Mouse (Mus musculus) adrenal gland, postnatal 4 days (tissue): ENCODE data around the gene Gm10053. TPM values are rescaled to one million over a fixed set of nuclear protein-coding genes. Genes with fewer than 3 reads are reported as not detected.
"Not testable (repeated sequence)": the region's sequence is repeated elsewhere in the genome, so short reads cannot be mapped to it uniquely, and the experiment has no call there.

Source experiments
- DNase-seq, 2 experiments: peaks; one replicate each; pipeline ENCODE4 v3.0.0; 2021 to 2022; ENCODE audit warnings: low spot score in 2 of 2, mixed read lengths in 2 of 2
- long read RNA-seq, 2 experiments: library from polyadenylated mRNA; stranded (forward); transcript quantifications; one replicate each; pipeline ENCODE4 v2.0.0; 2021
- total RNA-seq, 2 experiments: library from RNA; stranded (reverse); gene quantifications; 2 replicates each; pipeline ENCODE4 v1.2.3; 2021

Gm10053 gene
- 100 to 1,000 TPM; 185 to 212 TPM for total RNA-seq
- long read RNA-seq, experiment 1, partial matches to known transcripts = 0 of 4 reads
- long read RNA-seq, experiment 1, other reads (novel, unspliced or antisense) = 0 of 4 reads
- long read RNA-seq, experiment 2, partial matches to known transcripts = 0 of 1 reads
- long read RNA-seq, experiment 2, other reads (novel, unspliced or antisense) = 0 of 1 reads

DNA sequence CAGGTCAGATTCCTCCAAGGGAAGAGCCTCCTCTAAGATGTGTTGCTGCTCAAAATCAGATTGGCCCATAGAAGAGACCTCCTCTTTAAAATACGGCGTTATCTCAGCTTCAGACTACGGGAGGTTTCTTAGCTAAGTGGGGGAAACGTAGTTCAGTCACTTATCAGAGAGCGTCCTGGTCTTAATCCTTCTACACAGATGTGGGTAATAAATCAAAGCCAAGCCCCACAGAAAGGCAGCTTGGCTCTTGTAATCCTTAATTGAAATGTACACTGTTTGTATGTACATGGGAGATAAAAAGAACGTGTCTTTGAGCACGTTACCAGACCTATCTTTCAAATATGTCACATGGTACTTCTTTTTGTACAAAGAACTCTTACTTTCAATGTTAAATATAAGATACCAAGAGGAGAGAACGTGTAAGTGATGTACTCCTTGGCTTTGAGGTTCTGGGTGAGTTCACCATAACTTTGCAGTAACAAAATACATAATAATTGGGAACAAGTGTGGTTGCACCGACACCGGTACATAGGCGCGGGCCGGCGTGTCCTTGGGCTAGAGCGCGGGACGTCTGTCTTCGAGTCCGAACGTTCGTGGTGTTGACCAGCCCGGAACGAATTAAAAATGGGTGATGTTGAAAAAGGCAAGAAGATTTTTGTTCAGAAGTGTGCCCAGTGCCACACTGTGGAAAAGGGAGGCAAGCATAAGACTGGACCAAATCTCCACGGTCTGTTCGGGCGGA, at the start of gene Gm10053:
Gm10053 (plus strand) TSS at position 558 of the 742 bp plus-strand sequence.
- not testable (repeated sequence) for DNase-seq

DNA sequence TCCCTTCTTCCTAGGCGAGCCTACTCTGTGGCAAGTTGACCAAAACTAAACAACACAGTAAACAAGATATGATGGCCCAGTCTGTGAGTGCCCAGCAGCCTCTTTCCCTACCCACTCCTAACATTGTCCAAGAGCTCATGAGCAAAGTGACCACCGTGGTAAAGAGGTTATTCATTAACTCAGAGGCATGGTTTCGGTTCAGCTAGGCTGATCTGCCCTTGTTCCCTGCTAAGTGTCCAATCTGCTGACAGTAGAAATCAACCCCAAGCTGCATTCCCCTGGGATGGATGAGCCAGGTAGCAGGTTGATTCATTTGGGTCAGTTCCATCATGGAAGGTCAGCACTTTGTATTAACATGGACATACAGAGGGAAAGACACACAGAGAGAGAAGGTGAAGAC, 33.4 kb upstream of the Gm10053 start:
- no peak for DNase-seq

DNA sequence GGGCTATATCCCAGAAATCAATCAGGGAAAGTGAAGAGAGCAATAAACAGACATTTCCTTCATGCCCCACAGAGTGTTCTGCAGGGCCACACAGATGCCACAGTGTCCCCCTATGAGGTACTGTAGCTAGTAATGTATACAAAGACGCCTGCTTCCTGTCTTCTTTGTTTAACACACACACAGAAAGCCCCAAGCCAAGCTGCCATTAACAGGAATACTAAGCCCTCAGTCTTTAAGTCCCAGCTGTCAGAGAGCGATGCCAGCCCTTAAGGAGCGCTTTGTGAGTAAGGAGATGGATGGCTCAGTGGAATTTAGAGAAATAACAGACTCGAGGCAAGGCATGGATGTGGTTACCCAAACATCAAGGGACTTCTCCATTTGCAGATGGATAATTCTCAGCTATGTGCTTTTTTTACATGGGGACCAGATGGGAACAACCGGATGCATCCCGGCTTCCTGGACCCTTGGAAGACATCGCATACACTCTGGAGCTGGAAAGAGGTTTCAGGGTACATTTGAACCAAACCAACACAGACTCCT, 30.4 kb upstream of the Gm10053 start:
- DNase-seq = no peak

DNA sequence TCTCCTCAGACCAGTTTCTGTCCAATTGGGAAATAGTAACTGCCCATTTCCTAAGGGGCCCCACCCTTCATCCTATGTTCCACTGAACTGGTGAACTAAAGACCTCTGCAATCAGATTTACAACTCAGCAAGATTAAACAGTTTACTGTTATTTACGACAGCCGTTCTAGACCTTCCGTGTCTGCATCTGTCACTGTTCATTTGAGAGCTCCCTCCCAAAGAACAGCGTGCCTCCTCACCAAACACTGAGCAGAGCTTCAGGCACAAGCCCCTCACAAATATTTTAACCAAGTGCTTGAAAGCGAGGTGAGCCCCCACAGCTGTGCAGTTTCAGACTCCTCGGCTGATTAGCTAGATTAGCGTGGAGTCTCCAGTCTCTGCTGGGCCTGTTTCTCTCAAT, 27.1 kb upstream of the Gm10053 start:
- DNase-seq = no peak

DNA sequence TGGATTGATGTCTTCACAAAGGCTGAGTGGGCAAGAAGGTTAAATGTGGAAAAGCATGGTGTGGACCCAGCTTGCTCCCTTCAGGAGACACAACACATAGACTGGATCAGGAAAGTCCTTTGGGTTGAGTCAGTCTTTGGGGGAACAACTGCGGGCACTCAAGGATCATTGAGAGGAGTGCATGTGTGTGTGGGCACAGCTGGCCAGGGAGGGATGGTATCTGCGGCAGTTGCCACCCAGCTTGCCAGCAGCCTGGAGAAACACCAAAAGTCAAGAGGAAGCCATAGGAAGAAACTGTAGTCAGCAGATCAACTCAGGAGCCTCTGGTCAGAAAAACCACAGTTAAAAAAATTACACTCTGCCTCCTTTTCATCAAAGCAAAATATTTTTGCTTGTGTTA, 26.6 kb upstream of the Gm10053 start:
- no peak for DNase-seq

DNA sequence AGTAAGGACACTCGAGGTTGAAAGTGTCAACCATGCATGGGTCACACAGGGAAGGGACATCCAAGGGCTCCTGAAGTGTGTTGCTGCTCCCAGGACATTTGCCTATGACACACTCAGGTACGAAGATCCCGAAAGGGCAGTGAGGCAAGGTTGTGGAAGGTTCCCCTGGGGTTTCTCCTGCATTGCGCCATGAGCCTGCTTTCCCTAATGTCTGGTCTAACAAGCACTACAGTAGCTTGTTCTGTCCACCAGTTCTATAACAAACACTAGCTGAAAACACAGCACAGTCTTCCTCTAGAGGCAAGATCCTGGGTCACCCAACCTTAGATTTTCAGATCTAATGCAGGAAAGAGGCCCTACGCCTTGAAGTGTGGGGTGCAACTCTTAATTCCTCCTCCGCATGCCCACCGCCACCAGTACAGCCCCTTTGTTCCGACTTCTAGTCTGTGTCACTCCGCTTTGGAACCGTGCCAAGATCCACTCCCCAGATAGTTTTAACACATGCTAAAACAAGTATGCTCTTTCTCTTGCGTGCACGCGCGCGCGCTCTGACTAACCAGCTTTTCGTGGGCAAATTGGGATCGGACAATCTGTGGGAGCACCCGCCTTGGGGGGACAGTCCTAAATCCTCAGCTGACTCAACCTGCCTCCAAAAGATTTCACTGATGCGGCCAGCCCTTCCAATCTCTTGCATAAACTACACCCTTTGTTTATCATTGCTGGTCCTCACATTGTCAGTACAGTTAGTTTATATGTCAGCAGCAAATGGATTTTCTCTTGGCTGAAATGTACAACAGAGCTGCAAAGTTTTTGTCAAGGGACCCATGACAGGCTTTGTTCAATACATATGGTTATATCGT, 23.8 kb upstream of the Gm10053 start:
- no peak for DNase-seq

DNA sequence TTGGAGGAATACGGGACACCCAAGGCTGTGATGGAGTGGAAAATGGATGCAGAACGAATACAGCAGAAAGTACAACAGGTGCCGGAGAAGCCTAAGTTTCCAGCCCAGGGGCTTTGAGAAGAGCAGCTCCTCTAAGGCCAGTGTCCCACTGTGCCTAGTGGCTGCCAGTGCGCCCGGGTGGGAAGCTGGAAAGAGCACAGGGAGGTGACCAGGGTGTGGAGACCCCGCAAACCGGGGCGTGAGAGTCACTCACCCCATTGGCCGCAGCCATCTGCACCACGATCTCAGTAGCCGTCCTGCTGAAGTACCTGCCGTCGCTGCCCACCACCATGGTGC, 14.2 kb upstream of the Gm10053 start:
- peak in 1 of 2 experiments; percentile 7 for DNase-seq

DNA sequence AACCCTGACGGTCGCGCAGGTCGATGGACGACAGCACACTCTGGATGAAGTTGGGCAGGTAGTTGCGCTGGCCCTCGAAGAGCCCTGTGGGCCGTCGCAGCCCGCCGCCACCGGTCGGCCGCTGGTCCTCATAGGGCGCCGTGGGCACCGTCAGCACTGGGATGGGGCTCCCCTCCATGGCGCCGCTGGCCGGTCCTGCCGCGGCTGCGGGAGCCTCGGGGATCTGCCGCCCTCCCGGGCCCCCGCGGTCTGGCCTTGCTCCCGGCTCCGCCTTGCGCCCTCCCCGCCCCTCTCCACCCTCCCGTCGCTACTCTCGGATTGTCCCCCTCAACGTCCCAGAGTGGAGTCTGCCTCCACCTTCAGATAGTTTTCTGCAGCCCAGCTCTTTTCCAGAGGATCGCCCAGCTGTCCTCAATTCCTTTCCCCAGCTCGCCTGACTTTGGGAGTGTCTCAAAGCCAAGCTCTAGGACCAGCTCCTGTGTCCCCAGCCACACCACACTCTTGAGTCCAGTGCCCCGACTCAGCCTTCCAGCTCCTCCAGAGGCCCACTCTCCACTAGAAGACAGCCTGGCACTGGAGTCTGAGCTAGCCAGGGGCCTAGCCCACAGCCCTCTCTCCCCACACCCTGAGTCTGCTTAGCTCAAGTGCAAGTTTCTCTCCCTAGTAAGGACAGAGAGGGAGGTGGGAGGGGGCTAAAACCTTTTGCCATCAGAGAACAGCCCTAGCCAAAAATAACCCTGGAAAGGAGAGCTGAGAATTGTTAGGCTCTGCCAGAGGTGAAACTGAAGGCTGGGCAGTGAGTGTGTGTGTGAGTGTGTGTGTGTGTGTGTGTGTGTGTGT, 13.7 kb upstream of the Gm10053 start, which contains the start of gene Pgm5:
Pgm5 (minus strand) TSS at position 244 of the 840 bp plus-strand sequence.
- peak; percentile 33 to 35 for DNase-seq

DNA sequence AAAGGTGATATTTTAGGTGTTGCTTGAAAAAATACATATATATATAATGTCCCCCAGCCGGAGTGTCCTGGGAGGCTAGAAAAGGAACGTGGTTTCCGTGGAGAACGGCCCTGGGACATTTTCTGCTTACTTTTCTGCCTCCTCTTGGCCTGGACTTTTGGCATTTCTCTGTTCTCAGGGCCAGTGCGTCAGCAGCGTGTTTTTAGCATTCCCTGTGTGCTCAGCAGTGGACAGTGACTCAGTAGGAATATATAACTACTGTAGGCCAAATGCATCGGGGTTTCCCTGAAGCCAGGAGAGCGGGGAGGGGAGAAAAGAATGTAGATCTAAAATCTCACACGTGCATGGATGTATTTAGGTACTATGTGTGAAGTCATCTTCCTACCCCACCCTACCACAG, 10.1 kb upstream of the Gm10053 start:
- no peak for DNase-seq

DNA sequence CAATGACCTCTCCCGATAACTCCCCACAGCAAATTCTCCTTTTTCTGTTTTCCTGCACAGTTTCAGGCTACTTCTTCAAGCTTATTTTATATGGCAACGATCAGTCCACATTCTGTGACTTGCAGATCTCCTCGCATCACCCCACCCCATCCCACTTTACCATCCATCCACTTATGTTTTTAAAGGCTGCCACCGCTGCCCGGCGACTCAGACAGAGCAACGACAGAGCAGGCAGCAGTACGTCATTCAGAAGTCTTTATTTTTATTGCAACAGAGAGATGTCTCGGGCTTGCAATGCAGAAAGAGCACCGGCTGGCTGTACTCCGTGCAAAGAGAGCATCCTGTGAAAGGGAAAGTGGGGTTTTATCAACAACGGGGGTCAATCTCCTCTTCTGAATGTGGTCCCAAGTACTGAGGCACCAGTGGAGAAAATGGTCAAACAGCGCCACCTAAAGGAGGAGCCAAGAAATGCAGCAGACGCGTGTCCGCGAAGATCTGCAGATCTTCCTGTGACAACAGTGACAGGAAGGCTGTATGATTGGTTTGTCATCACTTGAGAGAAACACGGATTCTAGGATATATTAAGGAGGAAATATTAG, 4.3 kb upstream of the Gm10053 start:
- DNase-seq = peak; percentile 27 to 35

DNA sequence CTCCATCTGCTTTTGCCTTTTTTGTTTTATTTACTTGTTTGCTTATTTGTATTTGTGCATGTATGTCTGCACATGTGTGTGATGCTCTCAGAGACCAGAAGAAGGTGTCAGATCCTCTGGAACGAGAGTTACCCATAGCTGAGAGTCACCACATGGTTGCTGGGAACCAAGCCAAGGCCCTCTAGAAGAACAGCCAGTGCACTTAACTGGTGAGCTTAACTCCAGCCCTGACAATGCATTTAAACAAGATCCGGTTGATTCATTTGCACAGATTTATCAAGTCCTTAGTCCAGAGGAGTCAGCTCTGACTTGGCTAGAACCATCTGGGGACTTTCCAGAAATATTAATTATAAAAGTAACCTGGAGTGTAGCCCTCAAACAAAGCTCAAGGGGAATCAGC, 1.6 kb upstream of the Gm10053 start:
- DNase-seq = no peak

DNA sequence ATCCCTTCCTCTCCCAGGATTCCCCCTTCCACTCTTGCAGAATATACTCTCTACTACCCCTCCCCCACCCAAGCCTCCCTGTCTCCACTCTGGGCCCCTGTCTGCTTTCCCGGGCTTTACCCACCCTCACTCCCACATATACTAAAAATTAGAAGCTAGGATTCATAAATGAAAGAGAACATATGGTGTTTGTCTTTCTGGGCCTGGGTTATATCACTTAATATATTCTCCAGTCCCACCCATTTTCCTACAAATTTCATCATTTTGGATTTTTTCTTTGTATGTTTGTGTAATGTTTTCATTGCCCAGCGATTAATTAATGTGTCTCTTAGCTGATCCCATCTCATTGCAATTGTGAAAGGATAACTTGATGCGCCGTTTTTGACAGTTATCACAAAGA, 5.8 kb downstream of the Gm10053 start:
- no peak for DNase-seq

DNA sequence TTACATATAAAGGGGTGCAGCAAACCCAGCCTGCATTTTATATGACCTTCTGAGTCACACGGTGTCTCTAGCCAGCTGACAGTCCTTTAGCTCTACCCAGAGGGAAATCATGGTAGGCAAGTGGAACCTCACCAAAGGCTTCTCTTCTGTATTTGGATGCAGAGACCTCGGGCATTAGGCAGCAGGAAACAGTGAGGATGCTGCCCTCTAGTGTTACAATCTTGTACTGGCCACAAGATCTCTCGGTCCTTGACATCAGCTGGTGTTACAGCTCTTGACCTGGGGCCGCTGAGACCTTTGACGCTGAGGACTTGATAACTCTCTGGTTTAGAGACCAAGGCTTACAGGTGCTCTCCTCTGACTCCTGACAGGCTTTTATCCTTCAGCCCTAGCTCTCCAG, 10.0 kb downstream of the Gm10053 start:
- no peak for DNase-seq

DNA sequence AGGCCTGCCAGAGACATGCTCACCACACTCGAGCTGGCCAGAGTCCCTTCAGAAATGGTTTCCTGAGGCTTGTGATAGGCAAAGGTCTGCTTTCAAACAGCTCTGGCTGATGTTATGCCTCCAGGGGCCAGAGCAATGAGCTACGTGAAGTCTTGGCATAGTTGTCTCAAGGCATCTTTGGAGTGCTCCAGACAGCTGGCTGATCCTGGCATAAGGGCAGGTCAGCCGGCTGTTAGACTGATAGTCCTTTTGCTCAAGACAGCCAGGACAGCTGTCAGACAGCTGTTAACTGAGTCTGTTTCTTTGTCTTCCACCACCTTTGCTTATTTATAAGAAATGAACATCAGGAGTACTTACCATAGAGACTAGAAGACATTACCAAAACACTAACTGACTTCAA, 11.4 kb downstream of the Gm10053 start:
- no peak for DNase-seq

DNA sequence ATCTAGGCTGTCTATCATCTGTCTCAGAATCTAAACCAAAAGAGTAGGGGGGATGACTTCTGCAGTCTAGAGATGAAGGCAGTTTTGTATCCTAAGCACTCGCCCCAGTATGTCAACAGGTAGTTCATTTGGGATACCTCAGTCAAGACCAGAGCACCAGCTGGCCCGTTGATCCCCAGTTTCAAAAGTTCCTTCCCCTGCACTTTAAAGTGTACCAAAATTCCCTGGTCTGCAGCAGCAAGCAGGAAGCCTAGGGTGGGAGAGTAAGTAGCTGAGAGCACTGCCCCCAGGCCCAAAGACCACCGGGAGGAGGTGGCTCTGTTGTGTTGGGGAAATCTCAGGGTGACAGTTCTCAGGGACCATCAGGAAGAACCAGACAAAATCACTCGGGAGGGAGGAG, 21.1 kb downstream of the Gm10053 start:
- DNase-seq = no peak

DNA sequence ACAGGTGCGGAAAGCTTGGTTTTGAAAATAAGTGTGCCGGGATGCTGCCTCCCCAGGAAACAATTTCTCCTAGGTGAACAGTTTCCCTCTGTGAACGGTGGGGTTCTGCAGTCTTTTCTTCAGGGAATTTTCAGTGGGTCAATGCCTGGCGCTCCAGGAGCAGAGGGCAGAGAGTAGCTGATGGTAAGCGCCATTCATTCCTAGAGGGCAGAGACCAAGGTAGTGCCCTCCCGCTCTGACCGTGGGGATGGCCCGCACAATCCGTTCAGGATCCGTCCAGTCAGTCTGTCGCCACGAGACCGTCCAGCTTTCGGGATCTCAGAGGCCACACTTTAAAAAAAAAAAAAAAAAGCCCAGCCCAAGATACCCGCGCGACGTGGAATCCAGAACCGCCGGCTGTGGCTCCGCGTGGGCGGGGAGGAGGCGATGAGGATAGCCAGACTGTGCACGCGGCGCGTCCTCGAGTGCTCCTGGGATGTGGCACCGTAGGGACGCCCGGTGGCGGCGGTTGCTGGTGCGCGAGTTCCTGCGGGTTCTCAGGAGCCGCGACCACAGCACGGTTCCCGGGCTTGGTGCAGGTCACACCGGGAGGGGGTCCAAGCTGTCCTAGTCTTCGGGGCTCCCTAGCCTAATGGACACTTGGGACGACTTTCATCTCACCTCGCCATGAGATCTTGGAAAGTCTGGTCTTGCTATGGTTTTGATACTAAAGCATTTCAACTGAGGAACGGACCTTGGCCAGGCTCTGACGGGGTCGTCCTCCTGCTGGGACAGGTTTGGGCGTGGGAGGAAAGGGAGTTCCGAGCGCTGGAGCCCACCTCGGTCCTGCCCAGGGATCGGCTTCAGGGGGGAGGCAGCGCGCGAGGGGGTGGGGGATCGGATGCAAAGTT, 21.8 kb downstream of the Gm10053 start:
- no peak for DNase-seq

DNA sequence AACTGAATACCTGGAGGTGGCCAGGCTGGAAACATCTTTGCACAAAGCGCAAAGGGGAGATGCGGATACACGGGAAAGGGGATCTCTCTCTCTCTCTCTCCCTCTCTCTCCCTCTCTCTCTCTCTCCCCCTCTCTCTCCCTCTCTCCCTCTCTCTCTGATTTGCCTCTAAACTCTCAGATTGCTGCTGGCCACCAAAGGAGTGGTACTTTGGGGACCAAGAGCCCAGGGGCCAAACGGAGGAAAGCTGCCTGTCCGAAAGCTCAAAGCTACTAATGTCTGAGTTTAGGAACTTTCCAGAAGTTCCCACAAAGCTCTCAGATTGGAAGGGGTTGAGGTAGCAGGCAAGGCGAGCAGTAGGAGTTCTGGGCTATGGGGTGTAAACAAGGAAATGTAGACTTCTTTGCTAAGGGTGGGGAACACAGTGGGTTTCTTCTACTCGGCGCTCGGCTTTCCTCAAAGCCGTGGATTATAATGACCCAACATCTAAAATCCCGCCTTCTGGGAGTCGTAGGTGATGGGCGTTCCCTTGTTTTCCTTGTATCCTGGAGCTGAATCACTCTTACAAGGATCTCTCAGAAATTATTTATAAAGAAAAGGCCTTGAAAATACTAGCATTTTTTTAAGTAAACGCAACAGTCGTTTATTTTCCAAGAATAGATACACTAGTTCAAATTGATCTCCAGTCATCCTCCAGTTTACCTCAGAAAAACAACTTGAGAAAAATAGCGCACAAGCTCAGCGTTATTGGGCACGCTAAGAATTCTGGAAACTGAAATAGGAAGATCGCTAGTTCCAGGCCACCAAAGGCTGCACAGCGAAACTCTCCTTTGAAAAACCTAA, 22.6 kb downstream of the Gm10053 start:
- DNase-seq = no peak

DNA sequence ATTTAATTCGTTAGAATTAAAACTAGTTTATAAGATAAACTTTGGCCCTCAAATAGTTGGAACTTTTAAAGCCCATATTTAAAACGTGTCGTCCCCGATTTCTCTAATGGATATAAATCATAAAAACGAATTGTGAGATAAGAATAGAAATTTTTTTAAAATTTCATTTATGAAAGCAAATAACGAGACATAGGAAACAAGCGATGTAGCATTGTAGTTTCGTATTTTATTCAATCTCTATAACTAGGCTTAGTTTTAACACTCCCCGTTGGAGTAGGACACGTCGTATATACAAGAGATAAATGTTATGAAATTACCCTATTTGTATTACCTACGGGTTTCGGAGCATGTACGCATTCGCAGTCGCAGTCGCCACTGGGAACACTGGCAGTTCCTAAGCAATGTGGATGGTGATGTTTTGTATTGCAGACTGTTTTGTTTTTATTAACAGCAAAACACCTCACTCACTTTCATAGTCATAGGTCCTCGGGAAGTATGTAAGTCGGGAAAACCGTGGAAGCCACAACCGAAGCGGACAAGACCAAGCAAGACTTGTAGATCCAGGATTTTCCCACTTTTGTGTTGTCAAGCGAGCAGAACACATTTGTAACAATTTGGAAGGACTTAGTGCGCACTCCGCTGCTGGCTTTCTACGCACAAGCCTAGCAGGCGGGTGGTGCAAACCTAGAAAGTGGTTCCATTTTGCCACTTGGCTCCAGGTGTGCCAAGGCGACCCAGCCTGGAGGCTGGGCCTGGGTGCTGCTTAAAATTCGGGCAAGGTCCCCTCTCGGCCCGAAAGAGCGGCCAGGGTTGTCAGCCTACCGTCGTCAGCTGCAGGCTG, 23.5 kb downstream of the Gm10053 start:
- no peak for DNase-seq
